Mouse (Mus musculus): ENCODE measurements around the gene Abcc10. TPM values are rescaled to one million over a fixed set of nuclear protein-coding genes. Genes with fewer than 3 reads are reported as not detected.

Gene Abcc10
- polyA plus RNA-seq, 1 experiment, result 10.4 TPM

- Histone ChIP-seq H3K27ac (ENCODE audit: insufficient read depth, low read length) (peak overlapping the region; percentile 48; the same call in 1 of the 2 replicates), H3K4me3 (ENCODE audit: insufficient read depth, low read length) (peak overlapping the region; percentile 59), H3K4me1 (ENCODE audit: control insufficient read depth, insufficient read depth, low read length) (0 out of 2 replicates have a peak, but pooled peaks cover 2% of the 10 kb centered on the region)
- TF ChIP-seq POLR2A (IDR thresholded peaks at IDR 0.05; ENCODE audit: extremely low read depth, insufficient read depth, low read length), result no peak
- no peak for TF ChIP-seq CTCF (IDR thresholded peaks at IDR 0.05; ENCODE audit: extremely low read depth, insufficient read depth, low read length)
Observed at GRCm38 (mm10) chr17:46297028-46297363, 31.2 kb downstream of the Abcc10 start.

- Histone ChIP-seq H3K27ac (ENCODE audit: insufficient read depth, low read length) (no peak overlapping the region), H3K4me3 (ENCODE audit: insufficient read depth, low read length) (peak overlapping the region; percentile 59; the same call in 1 of the 2 replicates), H3K4me1 (ENCODE audit: control insufficient read depth, insufficient read depth, low read length) (0 out of 2 replicates have a peak, but pooled peaks cover 2% of the 10 kb centered on the region)
- TF ChIP-seq CTCF (IDR thresholded peaks at IDR 0.05; ENCODE audit: extremely low read depth, insufficient read depth, low read length), result no peak
- TF ChIP-seq POLR2A (IDR thresholded peaks at IDR 0.05; ENCODE audit: extremely low read depth, insufficient read depth, low read length), result no peak
Observed at GRCm38 (mm10) chr17:46296601-46297000, 31.6 kb downstream of the Abcc10 start.

- Histone ChIP-seq H3K4me1 (ENCODE audit: control insufficient read depth, insufficient read depth, low read length) (0 out of 2 replicates have a peak, but pooled peaks cover 1% of the 10 kb centered on the region), H3K4me3 (ENCODE audit: insufficient read depth, low read length) (no peak overlapping the region), H3K27ac (ENCODE audit: insufficient read depth, low read length) (no peak overlapping the region)
- TF ChIP-seq CTCF (IDR thresholded peaks at IDR 0.05; ENCODE audit: extremely low read depth, insufficient read depth, low read length), result no peak
- no peak for TF ChIP-seq POLR2A (IDR thresholded peaks at IDR 0.05; ENCODE audit: extremely low read depth, insufficient read depth, low read length)
Observed at GRCm38 (mm10) chr17:46287678-46288095, 40.5 kb downstream of the Abcc10 start.

GRCm38 (mm10) chr17:46285407-46285806, 42.7 kb downstream of the Abcc10 start:
- Histone ChIP-seq H3K27ac (ENCODE audit: insufficient read depth, low read length) (no peak overlapping the region), H3K4me1 (ENCODE audit: control insufficient read depth, insufficient read depth, low read length) (peaks cover 1% of the 10 kb centered on the region; the same call in 1 of the 2 replicates), H3K4me3 (ENCODE audit: insufficient read depth, low read length) (no peak overlapping the region)
- TF ChIP-seq POLR2A (IDR thresholded peaks at IDR 0.05; ENCODE audit: extremely low read depth, insufficient read depth, low read length) (no peak), CTCF (IDR thresholded peaks at IDR 0.05; ENCODE audit: extremely low read depth, insufficient read depth, low read length) (no peak)

GRCm38 (mm10) chr17:46284653-46285052, 43.5 kb downstream of the Abcc10 start:
- Histone ChIP-seq H3K4me3 (ENCODE audit: insufficient read depth, low read length) (no peak overlapping the region), H3K4me1 (ENCODE audit: control insufficient read depth, insufficient read depth, low read length) (peaks cover 1% of the 10 kb centered on the region; the same call in 1 of the 2 replicates), H3K27ac (ENCODE audit: insufficient read depth, low read length) (no peak overlapping the region)
- TF ChIP-seq CTCF (IDR thresholded peaks at IDR 0.05; ENCODE audit: extremely low read depth, insufficient read depth, low read length), result no peak
- TF ChIP-seq POLR2A (IDR thresholded peaks at IDR 0.05; ENCODE audit: extremely low read depth, insufficient read depth, low read length), result no peak

GRCm38 (mm10) chr17:46283911-46284310, 44.2 kb downstream of the Abcc10 start:
- H3K4me1 ChIP-seq (ENCODE audit: control insufficient read depth, insufficient read depth, low read length), result peaks cover 1% of the 10 kb centered on the region; the same call in 1 of the 2 replicates
- no peak overlapping the region for H3K4me3 ChIP-seq (ENCODE audit: insufficient read depth, low read length)
- TF ChIP-seq CTCF (IDR thresholded peaks at IDR 0.05; ENCODE audit: extremely low read depth, insufficient read depth, low read length) (no peak), POLR2A (IDR thresholded peaks at IDR 0.05; ENCODE audit: extremely low read depth, insufficient read depth, low read length) (no peak)
- no peak overlapping the region for H3K27ac ChIP-seq (ENCODE audit: insufficient read depth, low read length)

GRCm38 (mm10) chr17:46283140-46283539, 45.0 kb downstream of the Abcc10 start:
- no peak overlapping the region for H3K27ac ChIP-seq (ENCODE audit: insufficient read depth, low read length)

GRCm38 (mm10) chr17:46282483-46283123, 45.5 kb downstream of the Abcc10 start, which contains the start of gene Tjap1:
Tjap1 (minus strand) TSS chr17:46283026.
- peak within 1 kb of the TSS; percentile 60 for H3K4me3 ChIP-seq (ENCODE audit: insufficient read depth, low read length)
- H3K27ac ChIP-seq (ENCODE audit: insufficient read depth, low read length), result no peak within 1 kb of the TSS
- H3K4me1 ChIP-seq (ENCODE audit: control insufficient read depth, insufficient read depth, low read length), result peaks cover 3% of the 10 kb centered on the region; the same call in 1 of the 2 replicates
- TF ChIP-seq POLR2A (IDR thresholded peaks at IDR 0.05; ENCODE audit: extremely low read depth, insufficient read depth, low read length), result 0 out of 2 replicates have a peak, but pooled peaks have one; percentile 19
- no peak for TF ChIP-seq CTCF (IDR thresholded peaks at IDR 0.05; ENCODE audit: extremely low read depth, insufficient read depth, low read length)

More at GRCm38 (mm10) chr17:46283140-46283539, 45.0 kb downstream of the Abcc10 start:
- TF ChIP-seq CTCF (IDR thresholded peaks at IDR 0.05; ENCODE audit: extremely low read depth, insufficient read depth, low read length), result no peak
- H3K4me3 ChIP-seq (ENCODE audit: insufficient read depth, low read length), result peak overlapping the region; percentile 60; the same call in 1 of the 2 replicates
- H3K4me1 ChIP-seq (ENCODE audit: control insufficient read depth, insufficient read depth, low read length), result peaks cover 1% of the 10 kb centered on the region; the same call in 1 of the 2 replicates

- Histone ChIP-seq H3K4me1 (ENCODE audit: control insufficient read depth, insufficient read depth, low read length) (peaks cover 8% of the 10 kb centered on the region; the same call in 1 of the 2 replicates), H3K4me3 (ENCODE audit: insufficient read depth, low read length) (no peak overlapping the region), H3K27ac (ENCODE audit: insufficient read depth, low read length) (peak overlapping the region; percentile 54; the same call in 1 of the 2 replicates)
- no peak for TF ChIP-seq POLR2A (IDR thresholded peaks at IDR 0.05; ENCODE audit: extremely low read depth, insufficient read depth, low read length)
- no peak for TF ChIP-seq CTCF (IDR thresholded peaks at IDR 0.05; ENCODE audit: extremely low read depth, insufficient read depth, low read length)
Observed at GRCm38 (mm10) chr17:46278011-46278765, 50.0 kb downstream of the Abcc10 start.
